Mouse (Mus musculus): ENCODE results near the gene Repin1. TPM values are rescaled to one million over a fixed set of nuclear protein-coding genes. Genes with fewer than 3 reads are reported as not detected.

Repin1 gene
- polyA plus RNA-seq, 1 experiment from 2014 or later, result 34.2 TPM

- Histone ChIP-seq H3K27me3 (ENCODE audit: control insufficient read depth, insufficient read depth, low read length) (no peaks in the 10 kb centered on the region), H3K4me3 (ENCODE audit: low read depth, low read length) (no peak within 1 kb of the TSS), H3K27ac (replicated peaks; ENCODE audit: low read depth, low read length) (no peak within 1 kb of the TSS), H3K4me2 (ENCODE audit: low read depth, low read length) (no peak within 1 kb of the TSS), H3K36me3 (replicated peaks; ENCODE audit: control insufficient read depth, insufficient read depth, low read depth, low read length) (no peaks in the 10 kb centered on the region), H3K9ac (replicated peaks; ENCODE audit: low read length) (no peak within 1 kb of the TSS), H3K9me3 (replicated peaks; ENCODE audit: control insufficient read depth, low read length) (no peaks in the 10 kb centered on the region), H3K4me1 (ENCODE audit: control insufficient read depth, insufficient read depth, low read length) (peaks cover 2% of the 10 kb centered on the region; the same call in 1 of the 2 replicates)
- DNase-seq (ENCODE audit: low spot score) (no peak), ATAC-seq (replicated peaks; ENCODE audit: insufficient number of reproducible peaks, low FRiP score, low TSS enrichment, low read depth) (no peak)
- 42% methylated on average over 6 of the region's 6 CpGs for whole genome bisulfite sequencing
Observed at GRCm38 (mm10) chr6:48589194-48589750, 4.4 kb upstream of the Repin1 start, which contains the start of gene Gm45021. Gm45021 (plus strand) TSS chr6:48589610.

DNA sequence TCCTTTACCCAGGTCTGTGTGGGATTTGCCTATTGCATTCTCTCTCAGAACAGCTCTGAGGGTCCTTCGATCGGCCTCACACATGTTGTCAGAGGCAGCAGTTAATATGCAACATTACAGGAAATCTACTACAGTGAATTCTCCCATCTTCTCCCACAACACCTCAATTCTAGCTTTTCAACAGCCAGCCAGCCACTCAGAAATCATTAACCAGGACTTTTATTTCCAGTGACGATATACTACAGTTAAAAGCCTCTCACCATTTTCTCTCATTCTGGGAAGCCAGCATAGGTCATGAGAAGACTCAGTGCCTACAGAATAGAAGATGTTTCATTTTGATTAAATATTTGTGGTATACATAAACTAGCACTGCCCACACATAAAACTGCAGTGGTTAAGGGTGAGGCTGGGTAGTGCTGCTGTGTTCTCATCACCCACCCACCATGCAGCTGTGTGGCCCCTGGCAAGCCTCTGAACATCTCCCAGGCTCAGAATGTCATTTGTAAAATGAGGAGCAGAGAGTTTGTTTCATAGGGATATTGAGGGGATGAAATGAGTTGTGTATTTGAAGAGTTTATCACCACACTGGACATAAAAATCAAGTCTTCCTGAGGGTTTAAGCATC lies 2.4 kb upstream of the Repin1 start:
- H3K4me2 ChIP-seq (ENCODE audit: low read depth, low read length), result no peak overlapping the region
- no peak for DNase-seq (ENCODE audit: low spot score)

GRCm38 (mm10) chr6:48591871-48592270 lies 1.8 kb upstream of the Repin1 start:
- Histone ChIP-seq H3K36me3 (replicated peaks; ENCODE audit: control insufficient read depth, insufficient read depth, low read depth, low read length) (peaks cover 9% of the 10 kb centered on the region), H3K9me3 (replicated peaks; ENCODE audit: control insufficient read depth, low read length) (peaks cover 9% of the 10 kb centered on the region), H3K9ac (replicated peaks; ENCODE audit: low read length) (no peak overlapping the region), H3K27me3 (ENCODE audit: control insufficient read depth, insufficient read depth, low read length) (no peaks in the 10 kb centered on the region), H3K27ac (replicated peaks; ENCODE audit: low read depth, low read length) (no peak overlapping the region), H3K4me2 (ENCODE audit: low read depth, low read length) (no peak overlapping the region), H3K4me1 (ENCODE audit: control insufficient read depth, insufficient read depth, low read length) (peaks cover 2% of the 10 kb centered on the region; the same call in 1 of the 2 replicates), H3K4me3 (ENCODE audit: low read depth, low read length) (no peak overlapping the region)
- no peak for DNase-seq (ENCODE audit: low spot score)
- 85% methylated on average over 6 of the region's 6 CpGs for WGBS
- ATAC-seq (replicated peaks; ENCODE audit: insufficient number of reproducible peaks, low FRiP score, low TSS enrichment, low read depth), result no peak

More for the DNA sequence above, 2.4 kb upstream of the Repin1 start:
- H3K4me1 ChIP-seq (ENCODE audit: control insufficient read depth, insufficient read depth, low read length), result peaks cover 2% of the 10 kb centered on the region; the same call in 1 of the 2 replicates
- H3K9me3 ChIP-seq (replicated peaks; ENCODE audit: control insufficient read depth, low read length), result peaks cover 3% of the 10 kb centered on the region
- H3K9ac ChIP-seq (replicated peaks; ENCODE audit: low read length), result no peak overlapping the region
- H3K4me3 ChIP-seq (ENCODE audit: low read depth, low read length), result no peak overlapping the region
- ATAC-seq (replicated peaks; ENCODE audit: insufficient number of reproducible peaks, low FRiP score, low TSS enrichment, low read depth), result no peak
- WGBS, result 90% methylated on average over 3 of the region's 3 CpGs
- H3K36me3 ChIP-seq (replicated peaks; ENCODE audit: control insufficient read depth, insufficient read depth, low read depth, low read length), result peaks cover 3% of the 10 kb centered on the region
- H3K27me3 ChIP-seq (ENCODE audit: control insufficient read depth, insufficient read depth, low read length), result no peaks in the 10 kb centered on the region
- H3K27ac ChIP-seq (replicated peaks; ENCODE audit: low read depth, low read length), result no peak overlapping the region

DNA sequence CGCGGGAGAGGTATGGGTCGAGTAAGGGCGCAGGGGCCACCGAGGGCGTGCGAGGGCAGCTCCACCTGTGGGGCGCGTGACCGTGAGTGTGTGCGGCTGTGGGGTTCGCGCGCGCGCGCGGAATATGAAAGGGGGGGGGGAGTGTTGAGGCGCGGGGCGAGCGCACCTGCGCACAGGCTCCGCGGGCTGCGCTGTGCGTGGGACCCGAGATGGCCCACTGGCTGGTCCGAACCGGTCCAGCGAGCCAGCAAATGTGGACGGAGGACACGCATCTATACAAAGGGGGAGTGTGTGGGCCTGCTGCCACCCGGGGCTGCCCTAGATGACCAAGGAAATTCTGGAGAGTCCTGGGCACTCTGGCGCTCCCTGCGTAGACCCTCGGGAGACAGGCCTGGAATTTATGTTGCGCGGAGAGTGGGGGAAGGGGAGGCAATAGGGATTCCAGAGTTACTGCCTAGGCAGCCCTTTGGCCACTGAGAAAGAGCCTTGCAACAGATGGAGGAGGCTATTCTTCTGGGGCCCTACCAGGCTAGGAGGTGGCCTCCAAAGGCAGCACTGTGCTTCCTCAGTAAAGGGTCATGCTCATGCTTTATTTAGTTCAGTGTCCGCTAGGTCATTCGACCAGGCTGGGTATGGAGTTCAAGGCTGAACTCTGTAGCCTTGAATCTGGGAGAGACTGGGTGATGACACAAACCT lies 508 bp downstream of the Repin1 start:
- H3K27me3 ChIP-seq (ENCODE audit: control insufficient read depth, insufficient read depth, low read length), result no peaks in the 10 kb centered on the region
- peaks cover 23% of the 10 kb centered on the region for H3K36me3 ChIP-seq (replicated peaks; ENCODE audit: control insufficient read depth, insufficient read depth, low read depth, low read length)
- H3K27ac ChIP-seq (replicated peaks; ENCODE audit: low read depth, low read length), result peak overlapping the region; percentile 78
- H3K4me3 ChIP-seq (ENCODE audit: low read depth, low read length), result peak overlapping the region; percentile 84
- WGBS, result 1% methylated on average over 35 of the region's 41 CpGs
- peak overlapping the region; percentile 78 for H3K4me2 ChIP-seq (ENCODE audit: low read depth, low read length)
- ATAC-seq (replicated peaks; ENCODE audit: insufficient number of reproducible peaks, low FRiP score, low TSS enrichment, low read depth) (peak; percentile 72), DNase-seq (ENCODE audit: low spot score) (peak; percentile 65)
- peaks cover 2% of the 10 kb centered on the region; the same call in 1 of the 2 replicates for H3K4me1 ChIP-seq (ENCODE audit: control insufficient read depth, insufficient read depth, low read length)
- peaks cover 14% of the 10 kb centered on the region for H3K9me3 ChIP-seq (replicated peaks; ENCODE audit: control insufficient read depth, low read length)
- peak overlapping the region; percentile 88 for H3K9ac ChIP-seq (replicated peaks; ENCODE audit: low read length)

GRCm38 (mm10) chr6:48595278-48595677 lies 1.6 kb downstream of the Repin1 start:
- peaks cover 2% of the 10 kb centered on the region; the same call in 1 of the 2 replicates for H3K4me1 ChIP-seq (ENCODE audit: control insufficient read depth, insufficient read depth, low read length)
- no peak overlapping the region for H3K27ac ChIP-seq (replicated peaks; ENCODE audit: low read depth, low read length)
- H3K9ac ChIP-seq (replicated peaks; ENCODE audit: low read length), result no peak overlapping the region; the same call in 1 of the 2 replicates
- H3K36me3 ChIP-seq (replicated peaks; ENCODE audit: control insufficient read depth, insufficient read depth, low read depth, low read length), result peaks cover 23% of the 10 kb centered on the region
- 40% methylated on average over 1 of the region's 1 CpGs for WGBS
- DNase-seq (ENCODE audit: low spot score), result no peak
- H3K9me3 ChIP-seq (replicated peaks; ENCODE audit: control insufficient read depth, low read length), result peaks cover 14% of the 10 kb centered on the region
- H3K4me3 ChIP-seq (ENCODE audit: low read depth, low read length), result no peak overlapping the region
- H3K4me2 ChIP-seq (ENCODE audit: low read depth, low read length), result peak overlapping the region; percentile 78; the same call in 1 of the 2 replicates
- no peak for ATAC-seq (replicated peaks; ENCODE audit: insufficient number of reproducible peaks, low FRiP score, low TSS enrichment, low read depth)
- H3K27me3 ChIP-seq (ENCODE audit: control insufficient read depth, insufficient read depth, low read length), result no peaks in the 10 kb centered on the region

GRCm38 (mm10) chr6:48596545-48597232 lies 3.0 kb downstream of the Repin1 start:
- DNase-seq (ENCODE audit: low spot score) (no peak), ATAC-seq (replicated peaks; ENCODE audit: insufficient number of reproducible peaks, low FRiP score, low TSS enrichment, low read depth) (no peak)
- H3K4me2 ChIP-seq (ENCODE audit: low read depth, low read length), result no peak overlapping the region
- H3K27ac ChIP-seq (replicated peaks; ENCODE audit: low read depth, low read length), result no peak overlapping the region
- H3K36me3 ChIP-seq (replicated peaks; ENCODE audit: control insufficient read depth, insufficient read depth, low read depth, low read length), result peaks cover 23% of the 10 kb centered on the region
- no peak overlapping the region for H3K4me3 ChIP-seq (ENCODE audit: low read depth, low read length)
- H3K4me1 ChIP-seq (ENCODE audit: control insufficient read depth, insufficient read depth, low read length), result peaks cover 2% of the 10 kb centered on the region; the same call in 1 of the 2 replicates
- no peak overlapping the region for H3K9ac ChIP-seq (replicated peaks; ENCODE audit: low read length)
- H3K27me3 ChIP-seq (ENCODE audit: control insufficient read depth, insufficient read depth, low read length), result no peaks in the 10 kb centered on the region
- 95% methylated on average over 45 of the region's 45 CpGs for WGBS
- peaks cover 14% of the 10 kb centered on the region for H3K9me3 ChIP-seq (replicated peaks; ENCODE audit: control insufficient read depth, low read length)

GRCm38 (mm10) chr6:48597233-48597625 lies 3.5 kb downstream of the Repin1 start:
- H3K9ac ChIP-seq (replicated peaks; ENCODE audit: low read length), result no peak overlapping the region
- peaks cover 23% of the 10 kb centered on the region for H3K36me3 ChIP-seq (replicated peaks; ENCODE audit: control insufficient read depth, insufficient read depth, low read depth, low read length)
- no peak for ATAC-seq (replicated peaks; ENCODE audit: insufficient number of reproducible peaks, low FRiP score, low TSS enrichment, low read depth)
- peaks cover 14% of the 10 kb centered on the region for H3K9me3 ChIP-seq (replicated peaks; ENCODE audit: control insufficient read depth, low read length)
- H3K27ac ChIP-seq (replicated peaks; ENCODE audit: low read depth, low read length), result no peak overlapping the region
- H3K27me3 ChIP-seq (ENCODE audit: control insufficient read depth, insufficient read depth, low read length), result no peaks in the 10 kb centered on the region
- peaks cover 2% of the 10 kb centered on the region; the same call in 1 of the 2 replicates for H3K4me1 ChIP-seq (ENCODE audit: control insufficient read depth, insufficient read depth, low read length)
- no peak for DNase-seq (ENCODE audit: low spot score)
- no peak overlapping the region for H3K4me3 ChIP-seq (ENCODE audit: low read depth, low read length)
- WGBS, result 96% methylated on average over 27 of the region's 27 CpGs
- H3K4me2 ChIP-seq (ENCODE audit: low read depth, low read length), result no peak overlapping the region
